Mouse (Mus musculus) left cerebral cortex, postnatal 10 days (tissue): ENCODE measurements around the gene Nepn. TPM values are rescaled to one million over a fixed set of nuclear protein-coding genes. Genes with fewer than 3 reads are reported as not detected.

Source experiments
- DNase-seq, 2 experiments: peaks; one replicate each; pipeline ENCODE4 v3.0.0; 2021 to 2022; ENCODE audit warnings: low spot score in 2 of 2, mixed read lengths in 1 of 2; ENCODE audit errors: extremely low spot score in 1 of 2
- intact Hi-C: fragments of 180-260 bp; cut with DNase I; formaldehyde crosslinking; loops from one replicate; pipeline ENCODE4 v1.15.1; 2025
- total RNA-seq, 2 experiments: library from RNA; stranded (reverse); gene quantifications; 2 replicates each; pipeline ENCODE4 v1.2.3; 2021

The Nepn gene
- total RNA-seq, 2 experiments from 2014 or later, result not detected

DNA sequence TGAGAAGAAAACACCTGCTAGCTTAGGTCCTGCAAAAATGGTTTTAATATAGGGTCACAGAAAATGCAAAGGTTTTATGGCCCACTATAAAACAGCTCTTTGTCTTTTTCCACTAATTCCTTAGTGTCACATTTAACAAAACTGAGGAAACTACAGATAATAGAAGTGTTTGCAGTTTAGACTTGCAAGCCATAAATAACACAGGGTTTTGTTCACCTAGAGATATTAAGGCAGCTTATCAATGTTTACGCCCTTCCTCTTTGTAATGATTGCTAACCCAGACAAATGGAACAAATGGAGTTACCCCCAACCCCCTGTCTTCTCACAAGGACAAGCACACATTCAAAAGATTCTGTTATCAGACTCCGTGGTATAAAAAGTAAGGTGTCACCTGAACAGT lies 2.4 kb downstream of the Nepn start:
- intact Hi-C loops, result no loop called here
- DNase-seq, result no peak

DNA sequence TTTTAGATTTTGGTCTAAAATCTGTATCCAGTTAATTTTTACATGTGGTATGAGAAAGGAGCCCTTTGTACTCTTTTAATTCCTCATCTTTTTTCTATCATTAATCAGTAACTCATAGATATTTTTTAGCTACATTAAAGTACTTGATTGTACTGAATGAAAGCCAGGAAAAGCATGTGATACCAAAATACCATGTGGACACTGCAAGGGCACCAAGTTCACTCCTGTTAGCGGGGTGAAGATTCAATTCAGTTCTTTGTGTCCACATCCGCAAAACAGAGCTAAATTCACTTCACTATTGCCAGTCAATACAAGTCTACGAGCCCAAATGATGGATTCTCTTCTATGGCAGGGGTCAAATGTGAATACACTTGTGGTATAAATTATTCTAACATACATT lies 7.9 kb downstream of the Nepn start:
- intact Hi-C loops, result no loop called here
- no peak for DNase-seq

- DNase-seq, result no peak
- intact Hi-C loops, result no loop called here
These were observed 9.9 kb downstream of the Nepn start for GRCm38 (mm10) chr10:52398715-52399114.

DNA sequence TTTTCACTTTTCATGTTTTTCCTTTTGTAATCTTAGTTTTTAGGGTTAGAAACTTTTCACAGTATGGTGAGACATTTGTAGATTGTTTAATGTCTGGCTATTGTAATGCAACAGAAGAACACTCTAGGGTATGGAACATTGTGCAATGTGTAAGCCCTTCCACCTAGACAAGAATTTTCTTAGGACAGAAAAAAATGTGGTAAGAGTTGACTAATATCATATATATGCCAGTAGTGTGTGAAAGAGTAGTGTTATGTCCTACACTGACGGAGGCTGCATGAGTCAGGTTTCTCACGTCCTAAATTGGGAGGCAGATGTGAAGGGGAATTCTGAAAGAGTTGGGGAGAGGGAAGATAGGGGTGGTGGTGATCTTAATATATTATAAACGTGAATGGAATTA lies 10.9 kb downstream of the Nepn start:
- no peak for DNase-seq
- intact Hi-C loops, result no loop called here

GRCm38 (mm10) chr10:52405160-52405559 lies 16.4 kb downstream of the Nepn start:
- DNase-seq, result no peak
- intact Hi-C loops, result no loop called here

DNA sequence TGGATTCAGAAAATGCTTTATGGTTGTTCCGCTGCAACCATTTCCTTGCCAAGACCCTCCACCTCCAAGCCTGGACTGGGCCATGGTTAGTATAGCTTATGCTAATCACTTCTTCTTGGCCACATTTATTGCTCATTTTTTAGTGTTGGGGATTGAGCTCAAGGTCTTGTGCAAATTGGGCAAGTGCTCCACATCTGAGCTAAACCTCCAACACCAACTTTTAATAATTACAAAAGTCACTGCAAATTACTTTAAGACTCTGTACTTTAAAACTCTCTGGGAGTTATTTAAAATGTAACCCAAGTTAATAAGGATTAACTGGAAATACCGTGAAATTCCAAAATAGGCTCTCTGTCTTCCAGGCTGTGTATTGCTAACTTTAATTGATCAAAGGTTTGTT lies 18.8 kb downstream of the Nepn start:
- DNase-seq, result no peak
- intact Hi-C loops, result no loop called here

- no peak for DNase-seq
- intact Hi-C loops, result loop anchor here (5.0 kb wide), 1 partner anchor 932 kb away; no protein-coding TSS in a partner anchor
These were observed 26.2 kb downstream of the Nepn start for GRCm38 (mm10) chr10:52415020-52415419.

GRCm38 (mm10) chr10:52416458-52416857 lies 27.7 kb downstream of the Nepn start:
- no peak for DNase-seq
- intact Hi-C loops, result loop anchor here (5.0 kb wide), 1 partner anchor 931 kb away; no protein-coding TSS in a partner anchor

DNA sequence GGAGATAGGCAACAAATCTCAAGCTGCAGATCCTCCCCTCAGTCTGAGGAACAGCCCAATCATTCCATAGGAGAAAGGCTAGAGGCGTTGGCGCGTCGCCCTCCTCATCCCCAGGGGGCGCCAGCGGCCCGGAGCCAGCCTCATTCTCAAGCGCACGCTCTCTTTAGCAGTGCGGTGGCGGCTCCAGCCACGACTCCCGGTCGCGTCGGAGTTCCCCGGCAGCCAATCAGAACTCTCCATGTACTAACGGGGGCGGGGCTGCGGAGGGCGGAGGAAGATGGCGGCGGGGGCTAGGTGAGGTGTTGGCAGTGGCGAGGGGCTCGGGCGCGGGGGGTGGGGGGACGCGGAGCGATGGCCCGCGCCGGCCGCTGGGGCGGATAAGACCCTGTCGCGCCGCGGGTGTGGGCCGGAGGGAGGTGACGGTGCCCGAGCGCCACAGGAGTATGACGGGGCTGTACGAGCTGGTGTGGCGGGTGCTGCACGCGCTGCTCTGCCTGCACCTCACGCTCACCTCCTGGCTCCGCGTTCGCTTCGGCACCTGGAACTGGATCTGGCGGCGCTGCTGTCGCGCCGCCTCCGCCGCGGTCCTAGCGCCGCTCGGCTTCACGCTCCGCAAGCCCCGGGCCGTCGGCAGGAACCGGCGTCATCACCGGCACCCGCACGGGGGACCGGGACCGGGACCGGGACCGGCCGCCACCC lies 28.7 kb downstream of the Nepn start, which contains the start of gene Nus1:
Gene Nus1 (plus strand): TSS at position 249 of the 699 bp plus-strand sequence.
- DNase-seq, result peak; percentile 97 to 98
- intact Hi-C loops, result loop anchor here (5.0 kb wide), 1 partner anchor 930 kb away; no protein-coding TSS in a partner anchor

DNA sequence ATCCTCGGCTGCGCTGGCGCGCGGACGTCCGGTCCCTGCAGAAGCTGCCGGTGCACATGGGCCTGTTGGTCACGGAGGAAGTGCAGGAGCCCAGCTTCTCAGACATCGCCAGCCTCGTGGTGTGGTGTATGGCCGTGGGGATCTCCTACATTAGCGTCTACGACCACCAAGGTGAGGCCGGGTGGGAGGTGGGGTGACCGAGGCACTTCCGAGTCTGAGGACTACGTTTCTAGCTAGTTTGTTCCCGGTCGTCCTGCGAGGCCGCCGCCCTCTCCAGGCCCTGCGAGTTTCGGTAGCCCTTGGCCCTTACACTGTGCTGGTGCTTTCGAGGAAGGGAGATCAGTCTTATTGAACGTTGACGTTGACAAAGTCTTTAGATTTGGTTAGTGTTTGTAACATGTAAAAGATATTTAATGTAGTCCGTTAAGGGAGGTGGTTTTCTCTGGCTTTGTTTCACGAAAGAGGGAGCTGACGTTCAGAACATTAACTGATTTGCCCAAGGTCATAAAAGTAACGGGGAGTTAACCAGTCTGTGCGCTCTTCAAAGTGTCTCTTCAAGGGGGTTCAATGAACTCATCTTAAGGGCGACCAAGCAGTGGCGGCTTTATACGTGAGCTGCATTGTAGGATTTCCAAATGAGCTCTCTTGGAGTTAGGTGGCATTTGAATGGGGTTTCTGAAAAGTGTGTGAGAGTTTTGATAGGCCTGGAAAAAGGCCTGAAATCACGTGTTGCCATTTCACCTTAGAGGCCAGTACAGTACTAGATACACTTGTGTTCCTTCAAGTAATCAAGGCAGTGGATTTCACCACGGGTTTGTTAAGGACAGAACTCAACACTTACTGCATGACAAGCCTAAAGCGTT lies 29.5 kb downstream of the Nepn start:
- intact Hi-C loops, result loop anchor here (5.0 kb wide), 1 partner anchor 929 kb away; no protein-coding TSS in a partner anchor
- peak in 1 of 2 experiments; percentile 14 for DNase-seq

DNA sequence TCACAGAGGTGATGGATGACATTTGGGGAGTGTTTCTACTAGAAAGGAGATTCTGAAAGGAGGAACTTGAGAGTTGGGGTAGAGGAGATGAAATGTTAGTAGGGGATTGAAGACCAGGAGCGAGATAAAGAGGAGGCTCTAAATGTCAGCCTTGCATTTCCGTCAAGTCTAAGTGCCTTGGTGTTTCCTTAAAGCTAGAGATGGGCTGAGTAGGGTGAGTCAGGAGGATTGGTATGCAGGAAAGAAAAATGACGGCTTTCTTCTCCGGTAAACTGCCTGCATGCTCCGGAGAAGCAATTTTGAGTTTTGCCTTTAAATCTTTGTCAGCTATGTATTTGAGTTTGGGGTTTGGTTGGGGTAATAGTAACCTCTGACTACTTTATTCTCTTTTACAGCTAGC lies 30.2 kb downstream of the Nepn start:
- intact Hi-C loops, result loop anchor here (5.0 kb wide), 1 partner anchor 928 kb away; no protein-coding TSS in a partner anchor
- no peak for DNase-seq

DNA sequence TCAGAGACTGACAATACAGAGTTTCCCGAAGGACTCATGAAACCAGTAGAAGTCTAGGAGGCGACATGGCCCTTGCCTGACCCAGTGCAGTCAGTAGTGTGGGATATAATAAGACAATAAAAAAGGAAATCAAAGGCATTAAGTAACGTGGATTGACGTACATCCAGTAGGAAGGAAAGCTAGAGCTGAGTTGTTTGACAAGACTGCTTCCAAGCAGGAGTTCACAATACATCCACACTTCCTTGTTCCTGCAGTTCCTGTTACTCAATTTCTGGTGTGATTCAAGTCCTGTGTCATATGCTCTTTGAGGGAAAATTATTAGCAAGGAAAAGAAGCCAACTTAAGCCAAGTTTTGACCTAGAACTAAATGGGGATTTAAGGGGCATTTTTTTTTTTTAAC lies 30.6 kb downstream of the Nepn start:
- no peak for DNase-seq
- intact Hi-C loops, result loop anchor here (5.0 kb wide), 1 partner anchor 928 kb away; no protein-coding TSS in a partner anchor

DNA sequence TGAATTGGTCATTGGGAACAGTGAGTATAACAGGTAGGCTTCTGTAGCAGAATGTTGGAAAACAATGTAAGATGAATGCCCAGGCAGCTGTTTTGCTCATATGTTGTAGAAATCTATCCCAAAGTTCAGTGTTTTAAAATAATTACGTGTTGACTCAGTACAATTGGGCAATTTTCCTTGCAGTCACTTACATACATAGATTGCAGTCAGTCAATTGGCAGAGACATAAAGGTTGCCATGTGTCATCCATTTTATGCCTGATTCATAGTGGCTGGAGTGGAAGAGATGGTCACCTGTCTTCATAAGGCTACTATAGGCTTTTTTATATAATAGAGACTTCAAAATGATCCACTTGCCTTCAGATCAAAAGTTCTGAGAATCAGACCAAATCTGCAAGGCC lies 31.8 kb downstream of the Nepn start:
- intact Hi-C loops, result no loop called here
- no peak for DNase-seq

GRCm38 (mm10) chr10:52421716-52422115 lies 32.9 kb downstream of the Nepn start:
- intact Hi-C loops, result no loop called here
- DNase-seq, result no peak

- no peak for DNase-seq
- intact Hi-C loops, result no loop called here
These were observed 34.3 kb downstream of the Nepn start for GRCm38 (mm10) chr10:52423097-52423496.

- DNase-seq, result no peak
- intact Hi-C loops, result no loop called here
These were observed 37.7 kb downstream of the Nepn start for GRCm38 (mm10) chr10:52426314-52426980.

- no peak for DNase-seq
- intact Hi-C loops, result no loop called here
These were observed 39.1 kb downstream of the Nepn start for GRCm38 (mm10) chr10:52427634-52428415.

DNA sequence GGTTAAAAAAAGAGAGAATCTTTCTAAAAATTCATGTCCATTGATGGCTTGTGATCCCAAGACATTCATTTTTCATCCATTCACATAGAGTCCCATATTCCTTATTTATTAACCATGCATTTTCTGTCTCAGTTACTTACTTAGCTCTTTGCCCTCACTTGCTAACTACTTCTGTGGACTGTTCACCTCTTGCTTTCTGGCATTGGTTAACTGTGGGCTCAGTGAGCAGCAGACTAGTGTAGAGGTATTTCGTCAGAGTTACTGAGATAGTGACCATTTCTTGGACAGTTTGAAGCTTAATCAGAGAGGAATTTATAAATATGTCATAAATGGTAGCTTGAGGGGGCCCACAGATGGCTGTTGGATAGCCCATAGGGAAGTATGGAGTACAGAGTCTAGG lies 42.2 kb downstream of the Nepn start:
- DNase-seq, result no peak
- intact Hi-C loops, result loop anchor here (5.0 kb wide), 1 partner anchor 261 kb away; the partner anchor contains the start of gene Slc35f1
